Mouse (Mus musculus) lung, postnatal 0 days (tissue): ENCODE measurements around the gene Hebp1. TPM values are rescaled to one million over a fixed set of nuclear protein-coding genes. Genes with fewer than 3 reads are reported as not detected.

Source experiments
- ATAC-seq: fragments of 200-750 bp; cut with Nextera tagmentation; 2 replicates; pipeline ENCODE4 v1.8.0; 2017; ENCODE audit warnings: moderate library complexity
- DNase-seq: peaks from one replicate; pipeline ENCODE4 v3.0.0-alpha.2; 2016; ENCODE audit warnings: low spot score
- H3K27ac ChIP-seq: fragments of 300-500 bp; sonication (generic); 2 replicates; pipeline ENCODE4 v1.5.1; 2014; ENCODE audit warnings: antibody characterized with exemption, mild to moderate bottlenecking, low read length, mixed read lengths
- H3K27me3 ChIP-seq: fragments of 300-500 bp; sonication (generic); replicated peaks from 2 replicates; pipeline ENCODE4 v1.6.1; 2014; ENCODE audit warnings: low read length, mixed read lengths; ENCODE audit not compliant: insufficient read depth
- H3K36me3 ChIP-seq: fragments of 300-500 bp; sonication (generic); 2 replicates; pipeline ENCODE4 v1.6.1; 2014; ENCODE audit warnings: low read length, mixed read lengths; ENCODE audit not compliant: insufficient read depth
- H3K4me1 ChIP-seq: fragments of 300-500 bp; sonication (generic); 2 replicates; pipeline ENCODE4 v1.6.1; 2014; ENCODE audit warnings: antibody characterized with exemption, low read depth, low read length, mixed read lengths; ENCODE audit not compliant: insufficient read depth
- H3K4me2 ChIP-seq: fragments of 300-500 bp; sonication (generic); replicated peaks from 2 replicates; pipeline ENCODE4 v1.6.1; 2014; ENCODE audit warnings: low read depth, mild to moderate bottlenecking, low read length, moderate library complexity, mixed read lengths
- H3K4me3 ChIP-seq: fragments of 300-500 bp; sonication (generic); 2 replicates; pipeline ENCODE4 v1.5.1; 2014; ENCODE audit warnings: low read depth, low read length
- H3K9ac ChIP-seq: fragments of 300-500 bp; sonication (generic); replicated peaks from 2 replicates; pipeline ENCODE4 v1.6.1; 2014; ENCODE audit warnings: low read depth, mild to moderate bottlenecking
- H3K9me3 ChIP-seq: fragments of 300-500 bp; sonication (generic); 2 replicates; pipeline ENCODE4 v1.6.1; 2016; ENCODE audit warnings: low read length, mixed read lengths
- CTCF ChIP-seq: IDR thresholded peaks from 2 replicates; pipeline ENCODE4 v1.5.1; 2016; ENCODE audit warnings: antibody characterized with exemption, mild to moderate bottlenecking
- EP300 ChIP-seq: IDR thresholded peaks from 2 replicates; pipeline ENCODE4 v1.6.1; 2016; ENCODE audit warnings: antibody characterized with exemption, mild to moderate bottlenecking, control low read depth
- WGBS: fragments of 180-500 bp; shearing (Covaris S2); extraction: QIAGEN DNeasy Blood & Tissue Kit; methylation state at CpG from one replicate; pipeline ENCODE4 v1.1.7; 2014; 5-methylcytosine and 5-hydroxymethylcytosine counted together
- polyA plus RNA-seq: library from polyadenylated mRNA; unstranded; fragments of >200 nt; fragmentation: Nextera tagmentation; extraction: Ambion mirVana; gene quantifications from 2 replicates; pipeline ENCODE4 v1.2.1, GENCODE M21; 2015

Hebp1 gene
- polyA plus RNA-seq, 1 experiment from 2014 or later, result 16.5 TPM

GRCm38 (mm10) chr6:135202668-135203067 lies 4.8 kb upstream of the Hebp1 start:
- Histone ChIP-seq H3K4me3 (no peak overlapping the region), H3K4me2 (no peak overlapping the region), H3K9me3 (no peaks in the 10 kb centered on the region), H3K9ac (no peak overlapping the region), H3K36me3 (no peaks in the 10 kb centered on the region), H3K27me3 (no peaks in the 10 kb centered on the region), H3K4me1 (no peaks in the 10 kb centered on the region; the same call in 1 of the 2 replicates), H3K27ac (no peak overlapping the region)
- DNase-seq, result no peak
- WGBS, result 93% methylated on average over 6 of the region's 6 CpGs
- TF ChIP-seq EP300 (no peak), CTCF (no peak)
- ATAC-seq, result no peak

GRCm38 (mm10) chr6:135200122-135200957 lies 2.5 kb upstream of the Hebp1 start:
- Histone ChIP-seq H3K4me3 (no peak overlapping the region), H3K9ac (no peak overlapping the region), H3K4me1 (no peaks in the 10 kb centered on the region; the same call in 1 of the 2 replicates), H3K27me3 (no peaks in the 10 kb centered on the region), H3K36me3 (no peaks in the 10 kb centered on the region), H3K4me2 (no peak overlapping the region), H3K9me3 (no peaks in the 10 kb centered on the region), H3K27ac (no peak overlapping the region)
- ATAC-seq (0 out of 2 replicates have a peak, but pooled peaks have one; percentile 21), DNase-seq (peak; percentile 44)
- TF ChIP-seq EP300 (no peak), CTCF (no peak)
- WGBS, result 64% methylated on average over 16 of the region's 16 CpGs

- TF ChIP-seq CTCF (no peak), EP300 (no peak)
- no peaks in the 10 kb centered on the region for H3K27me3 ChIP-seq
- peak overlapping the region; percentile 81; the same call in 1 of the 2 replicates for H3K4me3 ChIP-seq
- no peak overlapping the region for H3K27ac ChIP-seq
- no peaks in the 10 kb centered on the region; the same call in 1 of the 2 replicates for H3K4me1 ChIP-seq
- H3K9me3 ChIP-seq, result no peaks in the 10 kb centered on the region
- H3K36me3 ChIP-seq, result no peaks in the 10 kb centered on the region
- DNase-seq (no peak), ATAC-seq (no peak)
- H3K4me2 ChIP-seq, result peak overlapping the region; percentile 90; the same call in 1 of the 2 replicates
- H3K9ac ChIP-seq, result no peak overlapping the region
- WGBS, result 52% methylated on average over 6 of the region's 6 CpGs
Measured at GRCm38 (mm10) chr6:135198726-135199125, 904 bp upstream of the Hebp1 start.

GRCm38 (mm10) chr6:135197446-135197845 lies 376 bp downstream of the Hebp1 start:
- H3K9ac ChIP-seq, result no peak overlapping the region
- DNase-seq (no peak), ATAC-seq (no peak)
- peak overlapping the region; percentile 90 for H3K4me2 ChIP-seq
- no peaks in the 10 kb centered on the region for H3K9me3 ChIP-seq
- no peaks in the 10 kb centered on the region for H3K36me3 ChIP-seq
- H3K27ac ChIP-seq, result no peak overlapping the region
- no peak for TF ChIP-seq CTCF
- TF ChIP-seq EP300, result no peak
- 11% methylated on average over 7 of the region's 7 CpGs for WGBS
- no peaks in the 10 kb centered on the region for H3K27me3 ChIP-seq
- no peaks in the 10 kb centered on the region; the same call in 1 of the 2 replicates for H3K4me1 ChIP-seq
- H3K4me3 ChIP-seq, result peak overlapping the region; percentile 81

- no peak overlapping the region for H3K27ac ChIP-seq
- no peaks in the 10 kb centered on the region for H3K27me3 ChIP-seq
- H3K9me3 ChIP-seq, result no peaks in the 10 kb centered on the region
- no peaks in the 10 kb centered on the region; the same call in 1 of the 2 replicates for H3K4me1 ChIP-seq
- no peak overlapping the region for H3K4me3 ChIP-seq
- TF ChIP-seq EP300, result no peak
- no peak for TF ChIP-seq CTCF
- no peak overlapping the region for H3K4me2 ChIP-seq
- no peak overlapping the region for H3K9ac ChIP-seq
- no peak for ATAC-seq
- 56% methylated on average over 8 of the region's 8 CpGs for WGBS
- H3K36me3 ChIP-seq, result no peaks in the 10 kb centered on the region
- DNase-seq, result no peak
Measured at GRCm38 (mm10) chr6:135196707-135197106, 1.1 kb downstream of the Hebp1 start.

GRCm38 (mm10) chr6:135194907-135195306 lies 2.9 kb downstream of the Hebp1 start:
- H3K27ac ChIP-seq, result no peak overlapping the region
- H3K27me3 ChIP-seq, result no peaks in the 10 kb centered on the region
- ATAC-seq (no peak), DNase-seq (no peak)
- no peak for TF ChIP-seq EP300
- TF ChIP-seq CTCF, result no peak
- H3K9me3 ChIP-seq, result no peaks in the 10 kb centered on the region
- no peak overlapping the region for H3K9ac ChIP-seq
- H3K4me1 ChIP-seq, result no peaks in the 10 kb centered on the region; the same call in 1 of the 2 replicates
- H3K4me2 ChIP-seq, result no peak overlapping the region
- no peak overlapping the region for H3K4me3 ChIP-seq
- 63% methylated on average over 4 of the region's 4 CpGs for WGBS
- H3K36me3 ChIP-seq, result no peaks in the 10 kb centered on the region
